8 mouse cellular contexts compared by ENCODE assay signal in the genomic region with DNA sequence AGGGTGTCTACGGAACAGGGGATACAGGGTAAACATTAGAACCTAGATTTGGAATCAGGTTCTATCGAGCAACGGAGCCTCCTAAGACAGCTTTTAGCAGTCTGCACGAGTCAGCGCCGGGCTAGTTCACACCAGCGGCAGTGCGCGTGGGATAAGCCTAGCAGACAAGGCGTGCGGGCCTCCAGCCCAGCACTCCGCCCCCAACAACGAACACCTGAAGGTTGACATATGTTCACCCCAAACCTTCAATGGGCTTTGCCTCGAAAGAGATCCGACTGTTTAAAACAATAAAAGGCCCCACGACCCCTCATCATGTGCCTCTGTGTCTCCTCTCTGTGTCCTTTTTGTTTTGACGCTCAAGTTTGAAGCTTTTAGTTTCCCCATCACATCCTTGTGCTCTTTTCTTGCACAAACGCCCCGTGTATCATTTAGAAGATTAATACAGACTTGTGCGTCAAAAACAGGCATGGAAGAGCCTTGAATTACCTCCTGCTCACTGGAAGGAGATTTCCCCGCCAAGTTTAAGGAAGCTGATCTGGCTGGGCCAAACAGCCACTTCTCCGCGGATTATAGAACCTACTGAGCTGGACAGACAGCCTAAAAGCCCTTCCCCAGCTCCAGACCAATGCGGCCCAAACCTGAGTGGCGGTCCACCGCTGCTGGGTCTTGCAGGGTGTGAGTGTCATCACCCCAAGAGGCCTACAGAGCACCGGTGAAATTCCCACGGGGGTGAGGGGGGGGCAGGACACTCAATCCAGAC. TPM values are rescaled to one million over a fixed set of nuclear protein-coding genes. Genes with fewer than 3 reads are reported as not detected.
A peak's percentile ranks its signal among the peaks of the same experiment; 100 is the strongest.
DNase-seq lines count a peak whose midpoint lies in the region; ATAC-seq and TF ChIP-seq lines count a peak whose summit lies in the region.

No protein-coding gene starts in this region.

- peak overlapping the region; percentile 81 for H3K4me3 ChIP-seq in lung, adult 2 months (replicated peaks; ENCODE audit: extremely low read depth, low read depth, low read length)
- peak overlapping the region; percentile 74 for H3K4me3 ChIP-seq in cerebellum, adult 2 months (replicated peaks; ENCODE audit: insufficient read depth, low read depth, low read length)
- peak overlapping the region; percentile 56 for H3K4me3 ChIP-seq in forebrain, postnatal 0 days (ENCODE audit: low read depth, low read length)
- H3K4me3 ChIP-seq in limb, embryonic 10.5 days, result peak overlapping the region; percentile 72
- peak overlapping the region; percentile 68 for H3K4me3 ChIP-seq in midbrain, embryonic 16.5 days (ENCODE audit: low read depth, low read length)

- WGBS in lung, adult 2 months, result 18% methylated on average over 28 of the region's 28 CpGs
- 13% methylated on average over 28 of the region's 28 CpGs for WGBS in cerebellum, adult 2 months
- 5% methylated on average over 28 of the region's 28 CpGs for WGBS in forebrain, postnatal 0 days
- 2% methylated on average over 28 of the region's 28 CpGs for WGBS in limb, embryonic 10.5 days
- WGBS in midbrain, embryonic 16.5 days, result 2% methylated on average over 28 of the region's 28 CpGs

- no peaks in the 10 kb centered on the region for H3K27me3 ChIP-seq in cerebellum, adult 2 months (ENCODE audit: control insufficient read depth, insufficient read depth, low read length)
- peaks cover 30% of the 10 kb centered on the region for H3K27me3 ChIP-seq in forebrain, postnatal 0 days (ENCODE audit: insufficient read depth, low read length)
- H3K27me3 ChIP-seq in limb, embryonic 10.5 days (ENCODE audit: low read depth, poor library complexity, severe bottlenecking), result peaks cover 26% of the 10 kb centered on the region; the same call in 1 of the 2 replicates
- peaks cover 8% of the 10 kb centered on the region for H3K27me3 ChIP-seq in midbrain, embryonic 16.5 days (ENCODE audit: control insufficient read depth, insufficient read depth, low read depth, low read length)

- peak overlapping the region; percentile 85 for H3K27ac ChIP-seq in cerebellum, adult 2 months (ENCODE audit: insufficient read depth, low read length)
- no peak overlapping the region for H3K27ac ChIP-seq in forebrain, postnatal 0 days (ENCODE audit: low read depth, low read length)
- peak overlapping the region; percentile 98 for H3K27ac ChIP-seq in limb, embryonic 10.5 days
- H3K27ac ChIP-seq in midbrain, embryonic 16.5 days (ENCODE audit: low read length), result peak overlapping the region; percentile 76

- H3K9ac ChIP-seq in forebrain, postnatal 0 days, result no peak overlapping the region
- peak overlapping the region; percentile 66; the same call in 1 of the 2 replicates for H3K9ac ChIP-seq in midbrain, embryonic 16.5 days (ENCODE audit: low read depth, low read length)

- no peaks in the 10 kb centered on the region for H3K9me3 ChIP-seq in forebrain, postnatal 0 days (ENCODE audit: low read length)
- H3K9me3 ChIP-seq in limb, embryonic 10.5 days (replicated peaks), result no peaks in the 10 kb centered on the region
- no peaks in the 10 kb centered on the region for H3K9me3 ChIP-seq in midbrain, embryonic 16.5 days (replicated peaks; ENCODE audit: control insufficient read depth, low read length, poor library complexity, severe bottlenecking)

- peak; percentile 25 for DNase-seq in lung, adult 2 months
- DNase-seq in lung, postnatal 36 days, result no peak
- DNase-seq in cerebellum, adult 2 months, result peak; percentile 69
- DNase-seq in forebrain, postnatal 0 days, result no peak
- DNase-seq in limb, embryonic 10.5 days (ENCODE audit: low spot score), result peak; percentile 72
- DNase-seq in Muller cell, postnatal 12 days (ENCODE audit: inconsistent ontology term), result no peak

- peaks cover 2% of the 10 kb centered on the region; the same call in 1 of the 2 replicates for H3K4me1 ChIP-seq in lung, adult 2 months (ENCODE audit: control insufficient read depth, insufficient read depth, low read length)
- no peaks in the 10 kb centered on the region for H3K4me1 ChIP-seq in cerebellum, adult 2 months (ENCODE audit: control insufficient read depth, insufficient read depth, low read length)
- peaks cover 4% of the 10 kb centered on the region; the same call in 1 of the 2 replicates for H3K4me1 ChIP-seq in forebrain, postnatal 0 days (ENCODE audit: insufficient read depth)
- H3K4me1 ChIP-seq in limb, embryonic 10.5 days, result peaks cover 37% of the 10 kb centered on the region
- peaks cover 13% of the 10 kb centered on the region for H3K4me1 ChIP-seq in midbrain, embryonic 16.5 days (ENCODE audit: control insufficient read depth, insufficient read depth, low read length)

- peak; percentile 7; the same call in 1 of the 2 replicates for ATAC-seq in forebrain, postnatal 0 days
- ATAC-seq in midbrain, embryonic 16.5 days, result peak; percentile 32
- ATAC-seq in monocyte, adult 5-6 weeks (replicated peaks; ENCODE audit: insufficient number of reproducible peaks, low FRiP score, low TSS enrichment, poor library complexity, severe bottlenecking), result no peak

- TF ChIP-seq POLR2A in lung, adult 2 months (IDR thresholded peaks at IDR 0.05; ENCODE audit: borderline replicate concordance, extremely low read depth, low read depth, low read length), result no peak
- TF ChIP-seq POLR2A in cerebellum, adult 2 months (IDR thresholded peaks at IDR 0.05; ENCODE audit: borderline replicate concordance, insufficient read depth, low read length), result no peak

- H3K4me2 ChIP-seq in forebrain, postnatal 0 days (ENCODE audit: low read depth), result peak overlapping the region; percentile 91
- peak overlapping the region; percentile 85 for H3K4me2 ChIP-seq in midbrain, embryonic 16.5 days (ENCODE audit: low read length)

- H3K36me3 ChIP-seq in forebrain, postnatal 0 days (ENCODE audit: insufficient read depth), result no peaks in the 10 kb centered on the region
- H3K36me3 ChIP-seq in limb, embryonic 10.5 days, result no peaks in the 10 kb centered on the region
- H3K36me3 ChIP-seq in midbrain, embryonic 16.5 days (ENCODE audit: control insufficient read depth, insufficient read depth, low read length), result no peaks in the 10 kb centered on the region

- TF ChIP-seq CTCF in lung, adult 2 months (IDR thresholded peaks at IDR 0.05; ENCODE audit: insufficient read depth, low read length), result no peak
- no peak for TF ChIP-seq CTCF in cerebellum, adult 2 months (IDR thresholded peaks at IDR 0.05; ENCODE audit: borderline replicate concordance, insufficient read depth, low read depth, low read length)
- no peak for TF ChIP-seq CTCF in forebrain, postnatal 0 days (IDR thresholded peaks at IDR 0.05; ENCODE audit: low read depth)

RNA-seq across cellular contexts. Expression of a gene that starts 2.3 kb away (rescaled TPM):
- polyA plus RNA-seq in lung, adult 2 months (2012; rRNA removed), result 26.0 and 31.3 TPM in 2 replicates
- polyA plus RNA-seq in cerebellum, adult 2 months (2012; rRNA removed), result 45.9 and 46.3 TPM in 2 replicates
- 15.8 and 16.9 TPM in 2 replicates for total RNA-seq in forebrain, postnatal 0 days (2014; rRNA removed)
- 11.4 and 12.5 TPM in 2 replicates for polyA plus RNA-seq in forebrain, postnatal 0 days (2015; fragmentation: Nextera tagmentation; extraction: Ambion mirVana)
- 109 and 119 TPM in 2 replicates for polyA plus RNA-seq in limb, embryonic 10.5 days (2016; fragmentation: Nextera tagmentation; extraction: Ambion mirVana)
- polyA plus RNA-seq in midbrain, embryonic 16.5 days (2015; fragmentation: Nextera tagmentation; extraction: Ambion mirVana), result 34.6 and 35.5 TPM in 2 replicates
- 6.7 to 11.1 TPM (median 10.2 TPM) in 3 replicates for total RNA-seq in monocyte, adult 5-6 weeks (2017)

Comparison
In these comparisons a context has a peak if more than half of its experiments do, and no peak if none do; other contexts are left out.
1. DNase-seq: peak in lung, adult 2 months (single experiment), cerebellum, adult 2 months (2 of 2) and limb, embryonic 10.5 days (single experiment); none in lung, postnatal 36 days (single experiment), forebrain, postnatal 0 days (single experiment) and Muller cell, postnatal 12 days (single experiment).
2. Peak in every context shown above with its lines, with median percentiles within 50 percentile points of each other: H3K4me3 ChIP-seq.